Mouse (Mus musculus) neutrophil, adult 83 days (primary cell): ENCODE data around the gene Olfr69. TPM values are rescaled to one million over a fixed set of nuclear protein-coding genes. Genes with fewer than 3 reads are reported as not detected.

Experiments used
- total RNA-seq, 2 experiments: library from RNA; stranded (reverse); gene quantifications; one replicate each; pipeline ENCODE4 v1.2.4; 2023

The Olfr69 gene
- total RNA-seq: not detected

DNA sequence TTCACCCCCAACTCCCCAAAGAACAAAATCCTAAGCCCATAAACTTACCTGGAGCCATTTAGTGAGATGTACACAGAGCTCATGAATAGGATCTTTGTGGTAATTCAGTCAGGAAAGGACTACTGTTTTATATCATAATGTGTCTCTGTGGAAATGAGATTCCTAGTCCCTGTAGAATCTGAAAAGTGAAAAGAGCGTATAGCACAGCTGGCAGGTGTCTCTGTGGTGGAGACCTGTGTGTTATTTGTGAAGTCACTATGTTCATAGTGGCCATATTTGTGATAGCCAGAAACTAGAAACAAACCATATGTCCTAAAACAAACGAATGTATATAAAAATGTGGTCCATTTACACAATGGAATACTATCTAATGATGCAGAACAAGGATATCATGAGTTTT, at the start of gene Olfr69:
Gene Olfr69 (minus strand): TSS at position 101 of the 400 bp plus-strand sequence.

DNA sequence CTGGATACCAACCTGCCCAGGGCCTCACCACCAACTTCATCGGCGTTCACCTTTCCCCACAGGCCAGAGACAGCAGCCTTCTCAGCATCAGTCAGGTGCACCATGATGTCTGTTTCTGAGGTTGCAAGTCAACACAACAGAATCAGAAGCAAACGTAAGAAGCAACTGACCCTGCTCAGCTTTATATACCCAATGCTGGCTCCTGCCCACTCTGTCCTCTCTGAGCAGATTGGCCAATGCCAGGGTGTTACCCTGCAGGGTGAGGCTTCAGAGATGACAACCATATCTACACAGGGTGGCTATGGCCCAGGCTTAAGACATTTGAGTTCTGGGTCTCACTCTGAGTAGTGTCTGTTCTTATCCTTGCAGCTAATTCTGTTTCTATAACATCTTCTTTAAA, 42.4 kb upstream of the Olfr69 start, which contains the start of gene Hbb-bt:
Gene Hbb-bt (minus strand): TSS at position 231 of the 400 bp plus-strand sequence.

GRCm38 (mm10) chr7:103791721-103792120, 20.3 kb upstream of the Olfr69 start, which contains the start of gene Olfr67:
Olfr67 (minus strand) TSS chr7:103791821.

DNA sequence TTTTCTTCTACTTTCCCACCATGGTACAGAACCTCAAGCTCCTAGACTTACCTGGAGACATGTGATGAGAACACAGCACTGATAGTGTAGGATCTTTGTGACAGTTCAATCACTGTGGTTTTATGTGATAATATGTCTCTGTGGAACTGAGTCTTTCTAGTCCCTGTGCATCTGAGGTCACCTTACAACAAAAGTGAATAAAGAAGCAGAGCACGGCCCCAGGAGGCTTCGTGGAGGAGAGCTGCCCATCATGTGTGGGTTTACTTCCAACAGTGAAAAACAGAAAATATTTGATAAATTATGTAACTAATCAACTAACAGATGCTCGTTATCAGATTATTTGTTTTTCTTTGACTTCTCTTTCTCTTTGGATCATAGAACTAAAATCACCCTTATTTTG, 8.2 kb upstream of the Olfr69 start, which contains the start of gene Olfr68:
Gene Olfr68 (minus strand): TSS at position 101 of the 400 bp plus-strand sequence.

GRCm38 (mm10) chr7:103757233-103757632, 14.2 kb downstream of the Olfr69 start, which contains the start of gene Olfr630:
Olfr630 (minus strand) TSS chr7:103757333.

GRCm38 (mm10) chr7:103744843-103745242, 26.6 kb downstream of the Olfr69 start, which contains the start of gene Olfr629:
Olfr629 (minus strand) TSS chr7:103744943.

GRCm38 (mm10) chr7:103730074-103730473, 41.3 kb downstream of the Olfr69 start, which contains the start of gene Olfr628:
Olfr628 (plus strand) TSS chr7:103730374.

Other genes with a start within 250 kb of the Olfr69 start
- gene Olfr612, start 228.9 kb downstream of the Olfr69 start, total RNA-seq: not detected
- gene Olfr613, start 223.5 kb downstream of the Olfr69 start, total RNA-seq: not detected
- not detected for gene Olfr615, start 215.5 kb downstream of the Olfr69 start, total RNA-seq
- not detected for gene Olfr616, start 202.5 kb downstream of the Olfr69 start, total RNA-seq
- not detected for gene Olfr617, start 198.5 kb downstream of the Olfr69 start, total RNA-seq
- not detected for gene Olfr618, start 181.5 kb downstream of the Olfr69 start, total RNA-seq
- not detected for gene Olfr619, start 171.0 kb downstream of the Olfr69 start, total RNA-seq
- not detected for gene Olfr620, start 159.1 kb downstream of the Olfr69 start, total RNA-seq
- not detected for gene Olfr622, start 128.9 kb downstream of the Olfr69 start, total RNA-seq
- gene Olfr623, start 107.9 kb downstream of the Olfr69 start, total RNA-seq: not detected
- gene Olfr624, start 100.4 kb downstream of the Olfr69 start, total RNA-seq: not detected
- gene Olfr625-ps1, start 88.9 kb downstream of the Olfr69 start, total RNA-seq: not detected
- not detected for gene Olfr243, start 56.9 kb downstream of the Olfr69 start, total RNA-seq
- gene Olfr628, start 41.2 kb downstream of the Olfr69 start, total RNA-seq: not detected
- gene Olfr629, start 26.7 kb downstream of the Olfr69 start, total RNA-seq: not detected
- not detected for gene Olfr630, start 14.3 kb downstream of the Olfr69 start, total RNA-seq
- not detected for gene Olfr68, start 8.1 kb upstream of the Olfr69 start, total RNA-seq
- gene Olfr67, start 20.2 kb upstream of the Olfr69 start, total RNA-seq: not detected
- 100 to 1,000 TPM in 1 of 2 experiments, 10 to 100 TPM in 1; 81.2 to 165 TPM for gene Hbb-bt, start 42.4 kb upstream of the Olfr69 start, total RNA-seq
- 100 to 1,000 TPM; 331 to 680 TPM for gene Hbb-bs, start 56.5 kb upstream of the Olfr69 start, total RNA-seq
- not detected for gene Hbb-bh2, start 68.9 kb upstream of the Olfr69 start, total RNA-seq
- gene Hbb-bh1, start 71.6 kb upstream of the Olfr69 start, total RNA-seq: not detected
- gene Hbb-y, start 81.6 kb upstream of the Olfr69 start, total RNA-seq: not detected
- not detected for gene Olfr66, start 114.7 kb upstream of the Olfr69 start, total RNA-seq
- gene Olfr64, start 122.9 kb upstream of the Olfr69 start, total RNA-seq: not detected
- not detected for gene Olfr65, start 131.9 kb upstream of the Olfr69 start, total RNA-seq
- not detected for gene Olfr631, start 157.2 kb upstream of the Olfr69 start, total RNA-seq
- gene Olfr632, start 162.8 kb upstream of the Olfr69 start, total RNA-seq: not detected
- not detected for gene Olfr633, start 172.8 kb upstream of the Olfr69 start, total RNA-seq
- gene Olfr635, start 199.6 kb upstream of the Olfr69 start, total RNA-seq: not detected
- gene Olfr638, start 227.2 kb upstream of the Olfr69 start, total RNA-seq: not detected
- gene Olfr639, start 245.7 kb upstream of the Olfr69 start, total RNA-seq: under 1 TPM; 0.07 to 0.09 TPM